Mouse (Mus musculus): ENCODE measurements around the gene Nav2. TPM values are rescaled to one million over a fixed set of nuclear protein-coding genes. Genes with fewer than 3 reads are reported as not detected.

The Nav2 gene
- polyA plus RNA-seq, 1 experiment = 1.3 TPM

DNA sequence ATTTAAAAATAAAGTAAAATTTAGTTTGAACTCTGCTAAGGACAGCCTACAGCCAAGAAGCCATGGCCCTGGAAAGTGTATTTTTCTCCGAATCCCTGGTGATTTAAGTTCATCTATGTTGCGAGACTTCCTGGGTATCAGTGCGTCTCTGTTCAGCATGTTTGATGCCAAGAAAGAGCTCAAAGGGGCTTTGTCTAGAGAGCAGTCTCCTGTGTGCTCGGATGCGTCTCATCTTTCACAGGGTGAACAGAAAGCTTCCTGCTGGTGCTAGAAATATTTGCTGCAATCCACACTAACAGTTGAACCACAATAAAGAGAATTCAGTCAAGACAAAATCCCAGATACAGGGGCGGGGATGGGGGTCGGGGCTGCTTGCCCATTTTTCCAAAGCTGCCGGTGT lies 572.4 kb downstream of the Nav2 start:
- Histone ChIP-seq H3K36me3 (replicated peaks; ENCODE audit: low read length) (no peaks in the 10 kb centered on the region), H3K4me1 (no peaks in the 10 kb centered on the region), H3K4me3 (replicated peaks) (no peak overlapping the region), H3K9me3 (no peaks in the 10 kb centered on the region), H3K27me3 (replicated peaks) (no peaks in the 10 kb centered on the region)
- TF ChIP-seq FLI1 (IDR thresholded peaks at IDR 0.05; ENCODE audit: low read length) (no peak), GATA1 (IDR thresholded peaks at IDR 0.05; ENCODE audit: borderline replicate concordance, low read length) (no peak)

- H3K36me3 ChIP-seq (replicated peaks; ENCODE audit: low read length) = no peaks in the 10 kb centered on the region
- no peak for TF ChIP-seq GATA1 (IDR thresholded peaks at IDR 0.05; ENCODE audit: borderline replicate concordance, low read length)
- TF ChIP-seq FLI1 (IDR thresholded peaks at IDR 0.05; ENCODE audit: low read length) = no peak
- H3K9me3 ChIP-seq = no peaks in the 10 kb centered on the region
- no peak overlapping the region for H3K4me3 ChIP-seq (replicated peaks)
- H3K27me3 ChIP-seq (replicated peaks) = no peaks in the 10 kb centered on the region
- no peaks in the 10 kb centered on the region for H3K4me1 ChIP-seq
Observed at GRCm38 (mm10) chr7:49484036-49484744, 575.7 kb downstream of the Nav2 start.

DNA sequence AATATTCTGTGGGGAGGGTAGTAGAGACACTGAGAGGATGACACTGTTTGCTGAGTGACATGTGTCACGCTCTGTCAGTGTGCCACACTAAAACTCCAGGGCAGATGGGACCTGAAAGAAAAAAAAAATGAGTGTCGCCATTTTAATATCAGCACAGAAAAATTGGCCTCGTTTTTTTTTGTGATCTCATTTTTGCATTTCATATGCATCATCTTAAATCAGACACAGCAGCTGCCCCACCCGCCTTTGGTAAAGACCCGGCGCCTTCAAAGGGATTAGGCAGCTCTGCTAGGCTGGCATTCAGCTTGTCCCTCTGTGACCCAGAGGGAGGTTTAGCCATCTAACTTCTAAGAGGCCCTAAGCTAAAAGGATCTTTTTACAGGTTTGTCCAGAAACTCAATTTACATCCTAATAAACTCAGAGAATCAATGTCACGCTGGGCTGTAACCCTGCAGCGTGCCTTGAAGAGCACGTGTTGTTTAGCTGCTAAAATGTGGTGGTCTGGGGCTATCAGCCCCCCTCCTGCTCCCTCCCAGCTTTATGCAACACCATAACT lies 576.9 kb downstream of the Nav2 start:
- no peaks in the 10 kb centered on the region for H3K27me3 ChIP-seq (replicated peaks)
- no peaks in the 10 kb centered on the region for H3K36me3 ChIP-seq (replicated peaks; ENCODE audit: low read length)
- no peak overlapping the region for H3K4me3 ChIP-seq (replicated peaks)
- TF ChIP-seq GATA1 (IDR thresholded peaks at IDR 0.05; ENCODE audit: borderline replicate concordance, low read length) (no peak), FLI1 (IDR thresholded peaks at IDR 0.05; ENCODE audit: low read length) (no peak)
- no peaks in the 10 kb centered on the region for H3K9me3 ChIP-seq
- H3K4me1 ChIP-seq = no peaks in the 10 kb centered on the region

DNA sequence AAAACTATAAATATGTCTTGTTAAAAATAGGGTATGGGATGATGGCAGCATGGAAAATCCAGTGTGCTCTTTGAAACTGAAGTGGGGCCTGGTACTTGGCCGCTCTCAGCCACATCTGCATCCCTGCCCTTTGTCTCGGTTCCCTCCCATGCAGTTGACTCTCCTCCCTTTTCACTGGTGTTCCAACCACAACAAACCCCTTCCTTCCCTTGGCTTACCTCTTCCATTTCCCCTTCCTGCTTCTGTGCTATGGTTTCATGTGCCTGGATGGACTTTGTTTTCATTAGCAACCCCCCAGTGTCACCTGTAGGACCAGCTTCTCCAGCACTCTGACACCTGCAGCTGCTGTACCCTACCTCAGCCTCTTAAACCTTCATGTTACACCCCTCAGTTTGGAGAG lies 578.8 kb downstream of the Nav2 start:
- Histone ChIP-seq H3K4me1 (no peaks in the 10 kb centered on the region), H3K9me3 (no peaks in the 10 kb centered on the region), H3K27me3 (replicated peaks) (no peaks in the 10 kb centered on the region), H3K4me3 (replicated peaks) (no peak overlapping the region), H3K36me3 (replicated peaks; ENCODE audit: low read length) (no peaks in the 10 kb centered on the region)
- TF ChIP-seq FLI1 (IDR thresholded peaks at IDR 0.05; ENCODE audit: low read length) = no peak
- no peak for TF ChIP-seq GATA1 (IDR thresholded peaks at IDR 0.05; ENCODE audit: borderline replicate concordance, low read length)

DNA sequence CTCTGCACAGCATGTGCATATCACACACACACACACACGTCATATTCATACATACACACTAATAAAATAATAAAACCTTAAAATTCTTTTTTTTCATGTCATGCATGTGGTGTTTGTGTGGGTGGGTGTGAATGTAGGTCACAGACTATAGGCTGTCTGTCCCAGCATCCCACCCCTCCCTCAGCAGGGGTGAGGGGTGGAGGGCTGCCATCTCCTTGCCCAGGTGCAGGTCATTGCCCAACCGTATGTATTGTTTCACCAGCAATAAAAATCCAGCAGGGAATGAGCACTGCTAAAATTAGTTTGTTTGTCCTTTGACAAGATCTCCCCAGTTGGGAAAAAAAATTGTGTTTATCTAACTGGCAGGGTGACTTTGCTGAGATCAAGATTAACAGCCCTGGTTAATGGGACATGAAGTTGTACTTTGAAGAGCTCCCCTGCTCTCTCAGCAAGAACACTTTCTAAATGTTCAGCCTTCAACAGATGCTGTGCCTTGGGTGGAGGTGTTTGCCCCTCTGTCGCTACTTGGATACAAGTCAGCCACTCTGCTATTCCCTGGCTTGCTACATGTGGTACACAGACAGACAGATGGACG lies 580.1 kb downstream of the Nav2 start:
- no peak for TF ChIP-seq FLI1 (IDR thresholded peaks at IDR 0.05; ENCODE audit: low read length)
- no peak for TF ChIP-seq GATA1 (IDR thresholded peaks at IDR 0.05; ENCODE audit: borderline replicate concordance, low read length)
- Histone ChIP-seq H3K4me3 (replicated peaks) (no peak overlapping the region), H3K27me3 (replicated peaks) (no peaks in the 10 kb centered on the region), H3K4me1 (no peaks in the 10 kb centered on the region), H3K9me3 (no peaks in the 10 kb centered on the region), H3K36me3 (replicated peaks; ENCODE audit: low read length) (no peaks in the 10 kb centered on the region)

DNA sequence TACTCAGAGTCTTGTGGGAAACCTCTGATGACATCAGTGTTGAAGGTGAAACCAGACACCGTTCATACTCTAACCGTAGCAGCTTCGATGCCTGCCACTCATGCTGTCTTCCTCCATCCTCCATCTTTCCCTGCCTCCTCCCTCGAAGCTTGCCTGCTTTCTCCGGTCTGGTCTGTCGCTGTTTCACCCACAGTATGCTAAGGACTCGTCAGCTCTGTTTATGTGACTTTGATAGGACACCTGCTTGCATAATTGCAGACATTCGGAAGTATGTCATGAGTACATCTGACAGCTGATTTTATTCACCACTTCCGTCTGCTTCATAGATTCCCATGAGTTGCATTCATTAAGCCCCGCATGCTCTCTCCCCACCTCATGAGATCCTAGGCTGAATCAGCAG lies 582.3 kb downstream of the Nav2 start:
- H3K36me3 ChIP-seq (replicated peaks; ENCODE audit: low read length) = no peaks in the 10 kb centered on the region
- no peak overlapping the region for H3K4me3 ChIP-seq (replicated peaks)
- H3K4me1 ChIP-seq = no peaks in the 10 kb centered on the region
- peaks cover 2% of the 10 kb centered on the region for H3K27me3 ChIP-seq (replicated peaks)
- no peaks in the 10 kb centered on the region for H3K9me3 ChIP-seq
- TF ChIP-seq FLI1 (IDR thresholded peaks at IDR 0.05; ENCODE audit: low read length) = no peak
- TF ChIP-seq GATA1 (IDR thresholded peaks at IDR 0.05; ENCODE audit: borderline replicate concordance, low read length) = no peak

GRCm38 (mm10) chr7:49492622-49493021 lies 584.1 kb downstream of the Nav2 start:
- H3K9me3 ChIP-seq = no peaks in the 10 kb centered on the region
- peaks cover 10% of the 10 kb centered on the region for H3K4me1 ChIP-seq

GRCm38 (mm10) chr7:49493210-49493609 lies 584.7 kb downstream of the Nav2 start:
- TF ChIP-seq FLI1 (IDR thresholded peaks at IDR 0.05; ENCODE audit: low read length) (no peak), GATA1 (IDR thresholded peaks at IDR 0.05; ENCODE audit: borderline replicate concordance, low read length) (no peak)
- Histone ChIP-seq H3K4me1 (peaks cover 10% of the 10 kb centered on the region), H3K4me3 (replicated peaks) (no peak overlapping the region), H3K36me3 (replicated peaks; ENCODE audit: low read length) (no peaks in the 10 kb centered on the region), H3K27me3 (replicated peaks) (peaks cover 6% of the 10 kb centered on the region), H3K9me3 (no peaks in the 10 kb centered on the region)

More at GRCm38 (mm10) chr7:49492622-49493021, 584.1 kb downstream of the Nav2 start:
- no peaks in the 10 kb centered on the region for H3K36me3 ChIP-seq (replicated peaks; ENCODE audit: low read length)
- TF ChIP-seq FLI1 (IDR thresholded peaks at IDR 0.05; ENCODE audit: low read length) = no peak
- TF ChIP-seq GATA1 (IDR thresholded peaks at IDR 0.05; ENCODE audit: borderline replicate concordance, low read length) = no peak
- H3K4me3 ChIP-seq (replicated peaks) = no peak overlapping the region
- H3K27me3 ChIP-seq (replicated peaks) = peaks cover 6% of the 10 kb centered on the region

GRCm38 (mm10) chr7:49494654-49495053 lies 586.1 kb downstream of the Nav2 start:
- peaks cover 10% of the 10 kb centered on the region for H3K4me1 ChIP-seq
- no peak overlapping the region for H3K4me3 ChIP-seq (replicated peaks)
- TF ChIP-seq FLI1 (IDR thresholded peaks at IDR 0.05; ENCODE audit: low read length) = no peak
- TF ChIP-seq GATA1 (IDR thresholded peaks at IDR 0.05; ENCODE audit: borderline replicate concordance, low read length) = no peak
- no peaks in the 10 kb centered on the region for H3K9me3 ChIP-seq
- H3K27me3 ChIP-seq (replicated peaks) = peaks cover 6% of the 10 kb centered on the region
- no peaks in the 10 kb centered on the region for H3K36me3 ChIP-seq (replicated peaks; ENCODE audit: low read length)

DNA sequence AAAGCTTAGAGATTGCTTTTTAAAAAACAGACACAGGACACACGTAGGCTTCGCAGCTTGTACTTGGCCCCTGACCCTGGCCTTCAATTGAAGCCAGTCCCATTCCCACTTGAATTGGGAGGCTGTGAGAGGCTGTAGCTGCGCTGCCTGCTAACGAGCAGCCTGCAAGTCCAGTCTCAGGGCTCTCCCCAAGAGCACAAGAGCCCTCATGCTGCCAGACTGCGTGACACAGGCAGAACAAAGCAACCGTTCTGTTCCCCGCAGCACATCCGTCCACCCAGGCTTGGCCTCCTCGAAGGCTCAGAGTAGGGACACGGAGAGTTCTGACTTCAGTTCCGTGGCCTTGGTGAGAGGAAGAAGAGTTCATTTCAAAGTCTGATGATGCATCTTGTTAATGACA lies 587.6 kb downstream of the Nav2 start:
- TF ChIP-seq FLI1 (IDR thresholded peaks at IDR 0.05; ENCODE audit: low read length) (no peak), GATA1 (IDR thresholded peaks at IDR 0.05; ENCODE audit: borderline replicate concordance, low read length) (no peak)
- Histone ChIP-seq H3K36me3 (replicated peaks; ENCODE audit: low read length) (no peaks in the 10 kb centered on the region), H3K9me3 (no peaks in the 10 kb centered on the region), H3K4me3 (replicated peaks) (no peak overlapping the region), H3K27me3 (replicated peaks) (peaks cover 6% of the 10 kb centered on the region), H3K4me1 (peaks cover 10% of the 10 kb centered on the region)
